Mouse (Mus musculus) lung, adult 2 months (tissue): ENCODE measurements at regions not wholly inside any gene's neighbourhood (a gene's known extent, or its start where the extent isn't known, plus 50 kb on each side); places are given as distances from the start of the nearest gene placed in this dataset.
"Not testable (repeated sequence)": the region's sequence is repeated elsewhere in the genome, so short reads cannot be mapped to it uniquely, and the experiment has no call there.

Experiments used
- DNase-seq: peaks from one replicate; pipeline ENCODE4 v3.0.0; 2022
- H3K4me1 ChIP-seq: fragments of 200-500 bp; 2 replicates; pipeline ENCODE4 v1.6.1; 2011; ENCODE audit warnings: low read length; ENCODE audit not compliant: control insufficient read depth, insufficient read depth
- H3K4me3 ChIP-seq: fragments of 200-500 bp; replicated peaks from 2 replicates; pipeline ENCODE3; 2011; ENCODE audit warnings: low read depth, mild to moderate bottlenecking, control low read depth, low read length; ENCODE audit errors: extremely low read depth
- CTCF ChIP-seq: fragments of 200-500 bp; IDR thresholded peaks from 2 replicates; pipeline ENCODE4 v1.5.1; 2011; ENCODE audit warnings: mild to moderate bottlenecking, low read length, control low read depth; ENCODE audit not compliant: insufficient read depth
- POLR2A ChIP-seq: fragments of 200-500 bp; IDR thresholded peaks from 2 replicates; pipeline ENCODE4 v1.6.1; 2011; ENCODE audit warnings: low read depth, mild to moderate bottlenecking, control low read depth, low read length, borderline replicate concordance; ENCODE audit errors: extremely low read depth
- WGBS: fragments of 180-500 bp; shearing (Covaris S2); methylation state at CpG from one replicate; pipeline ENCODE4 v1.1.7; 2018; 5-methylcytosine and 5-hydroxymethylcytosine counted together

DNA sequence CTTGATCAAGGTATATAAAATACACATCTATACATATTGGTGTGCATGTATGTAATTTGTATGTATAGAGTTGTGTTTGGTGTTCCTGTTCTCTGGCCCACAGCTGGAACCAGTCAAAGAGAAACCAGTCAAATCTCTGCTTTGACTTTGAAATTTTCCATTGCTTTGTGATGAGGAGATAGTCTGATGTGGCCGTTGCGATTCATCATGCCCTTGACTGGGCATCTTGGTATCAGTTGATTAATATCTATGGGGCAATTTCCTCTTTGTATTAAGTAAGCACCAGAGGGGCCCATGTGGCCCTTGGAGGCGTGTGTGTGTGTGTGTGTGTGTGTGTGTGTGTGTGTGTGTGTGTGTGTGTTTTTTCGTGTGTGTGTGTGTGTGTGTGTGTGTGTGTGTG lies 107.7 kb upstream of the Mrps10 start:
- TF ChIP-seq CTCF = no peak
- no peak for TF ChIP-seq POLR2A
- 68% methylated on average over 4 of the region's 4 CpGs for WGBS
- H3K4me3 ChIP-seq = no peak overlapping the region
- no peaks in the 10 kb centered on the region for H3K4me1 ChIP-seq
- no peak for DNase-seq

- WGBS = 87% methylated on average over 2 of the region's 2 CpGs
- TF ChIP-seq CTCF (no peak), POLR2A (no peak)
- no peak overlapping the region for H3K4me3 ChIP-seq
- no peak for DNase-seq
- peaks cover 9% of the 10 kb centered on the region for H3K4me1 ChIP-seq
Observed at GRCm38 (mm10) chr17:47258296-47258695, 110.4 kb upstream of the Mrps10 start.

- DNase-seq = no peak
- Histone ChIP-seq H3K4me1 (peaks cover 9% of the 10 kb centered on the region), H3K4me3 (no peak overlapping the region)
- 43% methylated on average over 8 of the region's 8 CpGs for WGBS
- TF ChIP-seq CTCF (no peak), POLR2A (no peak)
Observed at GRCm38 (mm10) chr17:47255209-47255608, 113.5 kb upstream of the Mrps10 start.

DNA sequence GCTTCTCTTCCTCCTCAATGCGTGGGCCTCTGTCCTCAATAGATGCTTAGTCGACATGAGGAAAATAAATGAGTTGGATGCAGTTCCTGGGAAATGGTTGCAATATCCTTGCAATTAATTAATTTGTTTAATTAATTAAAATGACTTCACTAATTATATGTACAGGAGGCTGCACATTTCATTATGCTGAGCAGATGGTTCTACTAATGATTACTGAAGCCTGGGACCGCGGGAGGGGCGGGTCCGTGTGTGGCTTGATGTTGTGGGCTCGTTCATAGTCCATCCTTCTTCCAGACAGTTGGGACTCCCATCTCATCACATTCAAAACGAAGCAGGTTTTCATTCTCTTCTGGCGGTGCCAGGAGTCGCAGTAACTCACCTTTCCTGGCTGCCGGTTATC lies 114.7 kb upstream of the Mrps10 start:
- Histone ChIP-seq H3K4me1 (peaks cover 9% of the 10 kb centered on the region), H3K4me3 (no peak overlapping the region)
- DNase-seq = no peak
- 88% methylated on average over 11 of the region's 11 CpGs for WGBS
- TF ChIP-seq POLR2A (no peak), CTCF (no peak)

DNA sequence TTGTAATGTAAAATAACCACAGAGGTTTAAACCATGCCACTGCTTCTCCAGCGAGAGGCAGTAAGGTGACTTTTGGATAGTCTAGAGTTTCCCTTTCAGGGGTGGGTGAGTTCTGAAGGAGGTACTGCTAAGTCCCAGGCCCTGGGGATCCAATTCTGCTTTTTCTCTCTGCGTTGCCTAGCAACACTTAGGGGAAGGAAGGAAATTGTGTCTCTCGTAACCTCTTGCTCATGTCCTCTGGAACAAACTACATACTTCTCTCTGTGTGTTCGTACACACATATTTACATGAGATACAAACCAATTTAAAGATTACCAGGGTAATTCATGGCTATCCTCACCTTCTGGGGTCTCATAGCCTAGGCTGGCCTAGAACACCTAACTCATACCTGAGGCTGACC lies 118.7 kb upstream of the Mrps10 start:
- WGBS = 58% methylated on average over 4 of the region's 4 CpGs

GRCm38 (mm10) chr17:47249176-47249575 lies 119.5 kb upstream of the Mrps10 start:
- 86% methylated on average over 9 of the region's 9 CpGs for WGBS
- no peak for TF ChIP-seq CTCF
- TF ChIP-seq POLR2A = no peak
- no peaks in the 10 kb centered on the region for H3K4me1 ChIP-seq
- H3K4me3 ChIP-seq = no peak overlapping the region
- DNase-seq = no peak

More for the DNA sequence above, 118.7 kb upstream of the Mrps10 start:
- TF ChIP-seq POLR2A = no peak
- no peak for TF ChIP-seq CTCF
- no peak for DNase-seq
- Histone ChIP-seq H3K4me1 (peaks cover 6% of the 10 kb centered on the region), H3K4me3 (no peak overlapping the region)

DNA sequence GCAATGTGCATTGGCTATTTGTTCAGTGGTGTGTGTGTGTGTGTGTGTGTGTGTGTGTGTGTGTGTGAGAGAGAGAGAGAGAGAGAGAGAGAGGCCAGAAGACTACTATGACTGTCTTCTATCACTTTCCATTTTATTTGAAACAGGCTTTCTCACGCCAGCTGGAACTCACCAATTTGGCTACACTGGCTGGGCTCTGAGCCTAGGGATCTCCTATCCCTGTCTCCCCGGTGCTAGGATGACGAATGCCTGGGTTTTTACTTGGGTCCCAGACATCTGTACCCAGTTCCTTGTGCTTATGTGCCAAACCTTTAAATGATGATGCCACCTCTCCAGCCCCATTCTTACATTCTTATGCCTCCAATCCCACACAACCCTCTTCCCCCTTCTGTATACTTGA lies 120.6 kb upstream of the Mrps10 start:
- 73% methylated on average over 3 of the region's 3 CpGs for WGBS
- H3K4me3 ChIP-seq = no peak overlapping the region
- TF ChIP-seq POLR2A (no peak), CTCF (no peak)
- no peaks in the 10 kb centered on the region for H3K4me1 ChIP-seq
- no peak for DNase-seq

- Histone ChIP-seq H3K4me3 (no peak overlapping the region), H3K4me1 (no peaks in the 10 kb centered on the region)
- no peak for DNase-seq
- WGBS = 54% methylated on average over 5 of the region's 5 CpGs
- TF ChIP-seq CTCF (no peak), POLR2A (no peak)
Observed at GRCm38 (mm10) chr17:47247516-47247915, 121.2 kb upstream of the Mrps10 start.

- DNase-seq = no peak
- no peaks in the 10 kb centered on the region for H3K4me1 ChIP-seq
- WGBS = 95% methylated on average over 8 of the region's 8 CpGs
- TF ChIP-seq POLR2A (no peak), CTCF (no peak)
- no peak overlapping the region for H3K4me3 ChIP-seq
Observed at GRCm38 (mm10) chr17:47246605-47247004, 122.1 kb upstream of the Mrps10 start.

DNA sequence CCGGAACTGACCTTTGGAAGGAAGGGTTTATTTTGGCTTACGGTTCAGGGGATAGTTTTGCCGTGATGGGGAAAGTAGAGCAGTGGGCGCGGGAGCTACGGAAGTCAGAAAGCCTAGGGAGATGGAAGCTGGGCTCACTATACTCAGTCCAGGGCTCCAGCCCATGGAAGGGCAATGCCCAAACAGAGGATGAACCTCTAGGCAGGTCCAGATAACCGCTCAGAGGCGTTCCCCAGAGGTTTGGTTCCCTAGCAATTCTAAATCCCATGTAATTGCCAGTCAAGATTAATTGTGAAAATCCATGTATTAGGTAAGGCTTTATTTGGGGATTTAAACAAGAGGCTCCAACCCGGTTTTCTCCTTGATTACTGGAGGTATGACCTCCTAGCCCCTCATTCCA lies 123.1 kb upstream of the Mrps10 start:
- H3K4me1 ChIP-seq = no peaks in the 10 kb centered on the region
- no peak overlapping the region for H3K4me3 ChIP-seq
- 93% methylated on average over 9 of the region's 9 CpGs for WGBS
- no peak for DNase-seq
- no peak for TF ChIP-seq POLR2A
- no peak for TF ChIP-seq CTCF

GRCm38 (mm10) chr17:47239086-47239485 lies 129.6 kb upstream of the Mrps10 start:
- WGBS = 79% methylated on average over 4 of the region's 4 CpGs
- no peak for DNase-seq
- no peak for TF ChIP-seq POLR2A
- TF ChIP-seq CTCF = no peak
- Histone ChIP-seq H3K4me3 (no peak overlapping the region), H3K4me1 (no peaks in the 10 kb centered on the region)

DNA sequence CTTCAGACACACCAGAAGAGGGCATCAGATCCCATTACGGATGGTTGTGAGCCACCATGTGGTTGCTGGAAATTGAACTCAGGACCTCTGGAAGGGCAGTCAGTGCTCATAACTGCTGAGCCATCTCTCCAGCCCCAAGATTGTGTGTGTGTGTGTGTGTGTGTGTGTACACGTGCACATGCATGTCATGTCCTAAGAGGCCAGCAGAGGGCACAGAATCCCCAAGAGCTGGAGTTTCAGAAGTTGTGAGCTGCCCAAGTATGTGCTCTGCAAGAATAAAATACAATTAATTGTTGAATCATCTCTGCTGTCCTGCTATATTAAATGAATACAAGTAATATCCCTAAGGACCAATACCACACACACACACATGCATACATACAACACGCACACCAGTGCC lies 130.8 kb upstream of the Mrps10 start:
- H3K4me3 ChIP-seq, H3K4me1 ChIP-seq, DNase-seq: not testable (repeated sequence)
- WGBS = 98% methylated on average over 3 of the region's 3 CpGs
